Mouse (Mus musculus) natural killer cell, adult 2 months (primary cell): ENCODE data around the gene Gm20388.
"Not testable (repeated sequence)": the region's sequence is repeated elsewhere in the genome, so short reads cannot be mapped to it uniquely, and the experiment has no call there.

Experiments used
- DNase-seq, 2 experiments: peaks; one replicate each; pipeline ENCODE4 v3.0.0; 2022; ENCODE audit warnings: low spot score in 2 of 2

Gene Gm20388

DNA sequence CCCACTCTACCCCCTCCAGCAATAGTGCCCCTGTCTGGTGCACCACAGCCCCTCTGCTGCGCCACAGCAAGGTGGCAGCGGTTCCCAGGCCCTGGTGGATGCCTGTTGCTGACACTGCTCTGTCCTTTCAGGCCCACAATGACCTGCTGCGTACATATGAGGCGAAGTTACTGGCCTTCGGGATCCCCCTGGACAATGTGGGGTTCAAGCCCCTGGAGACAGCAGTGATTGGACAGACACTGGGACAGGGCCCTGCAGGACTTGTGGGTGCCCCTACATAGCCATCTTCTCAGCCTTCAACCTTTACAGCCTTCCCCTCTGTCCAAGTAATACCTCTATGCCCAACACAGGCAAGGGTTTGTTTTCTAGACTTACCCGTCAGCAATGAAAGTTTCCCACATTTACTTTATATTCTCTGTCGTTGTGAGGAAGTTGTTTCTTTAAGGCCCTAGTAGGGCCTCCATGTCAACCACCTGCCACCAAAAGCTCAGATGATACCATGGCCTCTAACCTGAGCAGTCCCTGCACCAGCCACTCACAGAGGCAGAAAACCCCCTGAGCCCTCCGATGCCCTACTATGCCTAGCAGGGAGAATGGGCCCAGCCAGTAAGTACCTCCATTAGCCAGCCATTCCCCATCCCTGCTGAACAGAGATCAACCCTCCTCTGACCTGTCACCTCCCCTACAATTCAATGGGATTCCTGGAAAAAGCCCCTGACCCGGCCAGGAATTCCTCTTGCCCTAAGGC is 3625.8 kb downstream of the Gm20388 start:
- DNase-seq = no peak

DNA sequence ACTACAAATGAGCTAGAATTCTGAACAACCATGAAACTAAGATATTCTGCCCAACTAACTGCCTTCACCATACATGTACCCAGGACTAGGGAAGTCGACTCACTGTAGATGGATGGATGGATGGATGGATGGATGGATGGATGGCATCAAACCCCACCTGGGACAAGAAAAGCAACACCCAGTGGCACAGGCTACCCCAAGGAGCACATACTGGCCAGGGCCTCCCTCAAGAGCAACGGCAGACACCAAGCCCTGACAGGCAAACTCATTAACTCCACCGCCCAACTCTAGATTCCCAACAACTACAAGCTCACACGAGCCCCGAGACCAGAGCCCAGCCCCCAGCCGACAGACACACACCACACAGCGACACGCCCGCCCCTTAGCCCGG is 3626.3 kb downstream of the Gm20388 start:
- no peak for DNase-seq

DNA sequence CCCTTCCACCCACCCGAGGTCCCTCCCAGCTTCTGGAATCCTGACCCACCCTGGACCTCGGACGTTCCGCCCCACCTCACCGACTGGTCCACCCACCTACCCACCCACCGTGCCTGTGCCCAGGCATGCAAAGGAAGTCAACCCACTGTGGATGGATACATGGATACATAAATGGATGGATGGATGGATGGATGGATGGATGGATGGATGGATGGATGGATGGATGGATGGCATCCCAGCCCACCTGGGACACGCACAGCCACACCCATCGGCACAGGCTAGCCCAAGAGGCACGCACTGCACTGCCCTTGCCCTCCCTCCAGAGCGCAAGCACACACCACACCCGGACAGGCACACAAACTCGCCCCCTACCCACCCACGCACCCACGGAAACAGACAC is 3627.0 kb downstream of the Gm20388 start:
- peak; percentile 26 to 44 for DNase-seq

DNA sequence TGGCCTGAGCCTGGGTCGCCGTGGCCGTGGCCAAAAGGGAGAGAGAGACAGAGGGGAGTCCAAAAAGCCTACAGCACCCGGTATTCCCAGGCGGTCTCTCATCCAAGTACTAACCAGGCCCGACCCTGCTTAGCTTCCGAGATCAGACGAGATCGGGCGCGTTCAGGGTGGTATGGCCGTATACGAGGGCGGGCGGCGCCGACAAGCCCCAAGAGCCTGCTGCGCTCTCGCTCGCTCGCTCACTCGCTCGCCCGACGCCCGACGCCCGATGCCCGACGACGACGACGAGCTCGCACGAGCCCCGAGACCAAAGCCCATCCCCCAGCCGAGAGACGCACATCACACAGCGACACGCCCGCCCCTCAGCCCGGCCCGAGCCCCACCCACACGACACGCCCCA is 3653.6 kb downstream of the Gm20388 start:
- DNase-seq = not testable (repeated sequence)

DNA sequence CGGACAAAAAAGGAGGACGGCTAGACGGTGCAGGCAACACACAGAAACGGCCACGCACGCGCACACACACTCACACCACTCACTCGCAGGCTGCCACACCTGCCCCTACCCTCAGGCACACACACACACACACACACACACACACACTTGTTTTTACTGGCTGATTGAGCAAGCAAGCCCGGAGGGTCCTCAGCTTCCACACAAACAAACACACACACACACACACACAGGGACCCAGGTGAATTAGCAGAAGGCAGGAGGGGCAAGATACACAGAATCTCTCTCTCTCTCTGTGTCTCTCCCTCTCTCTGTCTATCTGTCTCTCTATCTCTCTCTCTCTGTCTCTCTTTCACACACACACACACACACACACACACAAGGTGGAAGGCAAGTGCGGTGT is 3664.7 kb downstream of the Gm20388 start:
- peak in 1 of 2 experiments; percentile 8 for DNase-seq

DNA sequence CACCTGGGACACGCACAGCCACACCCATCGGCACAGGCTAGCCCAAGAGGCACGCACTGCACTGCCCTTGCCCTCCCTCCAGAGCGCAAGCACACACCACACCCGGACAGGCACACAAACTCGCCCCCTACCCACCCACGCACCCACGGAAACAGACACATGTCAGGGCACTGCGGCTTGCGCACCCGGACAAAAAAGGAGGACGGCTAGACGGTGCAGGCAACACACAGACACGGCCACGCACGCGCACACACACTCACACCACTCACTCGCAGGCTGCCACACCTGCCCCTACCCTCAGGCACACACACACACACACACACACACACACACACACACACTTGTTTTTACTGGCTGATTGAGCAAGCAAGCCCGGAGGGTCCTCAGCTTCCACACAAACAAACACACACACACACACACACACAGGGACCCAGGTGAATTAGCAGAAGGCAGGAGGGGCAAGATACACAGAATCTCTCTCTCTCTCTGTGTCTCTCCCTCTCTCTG is 3690.1 kb downstream of the Gm20388 start:
- DNase-seq = peak; percentile 44 to 51

DNA sequence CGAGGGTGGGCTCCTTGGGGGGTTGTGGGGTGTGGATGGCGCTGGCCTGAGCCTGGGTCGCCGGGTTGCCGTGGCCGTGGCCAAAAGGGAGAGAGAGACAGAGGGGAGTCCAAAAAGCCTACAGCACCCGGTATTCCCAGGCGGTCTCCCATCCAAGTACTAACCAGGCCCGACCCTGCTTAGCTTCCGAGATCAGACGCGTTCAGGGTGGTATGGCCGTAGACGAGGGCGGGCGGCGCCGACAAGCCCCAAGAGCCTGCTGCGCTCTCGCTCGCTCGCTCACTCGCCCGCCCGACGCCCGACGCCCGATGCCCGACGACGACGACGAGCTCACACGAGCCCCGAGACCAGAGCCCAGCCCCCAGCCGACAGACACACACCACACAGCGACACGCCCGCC is 3690.8 kb downstream of the Gm20388 start:
- DNase-seq = not testable (repeated sequence)

DNA sequence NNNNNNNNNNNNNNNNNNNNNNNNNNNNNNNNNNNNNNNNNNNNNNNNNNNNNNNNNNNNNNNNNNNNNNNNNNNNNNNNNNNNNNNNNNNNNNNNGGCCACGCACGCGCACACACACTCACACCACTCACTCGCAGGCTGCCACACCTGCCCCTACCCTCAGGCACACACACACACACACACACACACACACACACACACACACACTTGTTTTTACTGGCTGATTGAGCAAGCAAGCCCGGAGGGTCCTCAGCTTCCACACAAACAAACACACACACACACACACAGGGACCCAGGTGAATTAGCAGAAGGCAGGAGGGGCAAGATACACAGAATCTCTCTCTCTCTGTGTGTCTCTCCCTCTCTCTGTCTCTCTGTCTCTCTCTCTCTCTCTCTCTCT is 3702.0 kb downstream of the Gm20388 start:
- not testable (repeated sequence) for DNase-seq

DNA sequence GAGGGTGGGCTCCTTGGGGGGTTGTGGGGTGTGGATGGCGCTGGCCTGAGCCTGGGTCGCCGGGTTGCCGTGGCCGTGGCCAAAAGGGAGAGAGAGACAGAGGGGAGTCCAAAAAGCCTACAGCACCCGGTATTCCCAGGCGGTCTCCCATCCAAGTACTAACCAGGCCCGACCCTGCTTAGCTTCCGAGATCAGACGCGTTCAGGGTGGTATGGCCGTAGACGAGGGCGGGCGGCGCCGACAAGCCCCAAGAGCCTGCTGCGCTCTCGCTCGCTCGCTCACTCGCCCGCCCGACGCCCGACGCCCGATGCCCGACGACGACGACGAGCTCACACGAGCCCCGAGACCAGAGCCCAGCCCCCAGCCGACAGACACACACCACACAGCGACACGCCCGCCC is 3712.9 kb downstream of the Gm20388 start:
- DNase-seq = not testable (repeated sequence)

DNA sequence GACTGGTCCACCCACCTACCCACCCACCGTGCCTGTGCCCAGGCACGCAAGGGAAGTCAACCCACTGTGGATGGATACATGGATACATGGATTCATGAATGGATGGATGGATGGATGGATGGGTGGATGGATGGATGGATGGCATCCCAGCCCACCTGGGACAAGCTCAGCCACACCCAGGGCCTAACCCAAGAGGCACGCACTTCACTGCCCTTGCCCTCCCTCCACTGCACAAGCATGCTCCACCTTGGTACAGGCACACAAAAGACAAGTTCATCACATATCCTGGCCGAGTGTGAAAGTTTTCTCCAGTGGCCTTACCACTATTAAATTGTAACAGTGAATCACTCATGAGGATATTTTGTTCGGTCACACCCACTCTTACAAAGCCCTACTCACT is 3713.6 kb downstream of the Gm20388 start:
- DNase-seq = no peak

DNA sequence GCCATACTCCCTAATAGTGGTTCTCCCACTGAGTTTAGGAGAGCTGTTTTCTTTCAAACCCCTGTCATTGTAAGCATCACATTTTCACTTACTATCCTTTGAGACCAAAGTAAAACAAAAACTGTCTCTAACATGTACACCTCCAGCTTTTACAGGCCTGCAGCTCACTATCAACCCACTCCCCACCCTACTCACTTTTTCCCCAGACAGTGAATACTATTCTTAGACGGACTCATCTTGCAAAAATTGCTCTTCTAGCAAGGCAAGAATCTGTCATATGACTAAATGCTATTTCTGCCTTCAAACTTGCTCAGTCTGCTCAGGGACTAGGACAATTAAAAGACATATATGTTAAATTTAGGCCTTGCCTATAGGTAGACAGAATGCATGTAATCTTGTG is 3714.1 kb downstream of the Gm20388 start:
- DNase-seq = no peak

DNA sequence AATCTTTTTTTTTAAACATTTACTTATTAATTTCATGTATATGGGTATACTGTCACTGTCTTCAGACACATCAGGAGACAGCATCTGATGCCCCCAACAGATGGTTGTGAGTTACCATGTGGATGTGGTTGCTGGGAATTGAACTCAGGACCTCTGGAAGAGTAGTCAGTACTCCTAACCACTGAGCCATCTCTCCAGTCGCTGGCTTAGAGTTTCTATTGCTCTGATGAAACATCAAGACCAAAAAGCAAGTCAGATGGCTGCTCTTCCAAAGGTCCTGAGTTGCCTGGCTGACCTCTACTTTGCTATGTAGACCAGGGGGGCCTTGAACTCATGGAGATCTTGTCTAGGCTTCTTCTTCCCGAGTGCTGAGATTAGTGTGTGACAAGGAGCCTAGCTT is 3715.1 kb downstream of the Gm20388 start:
- DNase-seq = no peak

DNA sequence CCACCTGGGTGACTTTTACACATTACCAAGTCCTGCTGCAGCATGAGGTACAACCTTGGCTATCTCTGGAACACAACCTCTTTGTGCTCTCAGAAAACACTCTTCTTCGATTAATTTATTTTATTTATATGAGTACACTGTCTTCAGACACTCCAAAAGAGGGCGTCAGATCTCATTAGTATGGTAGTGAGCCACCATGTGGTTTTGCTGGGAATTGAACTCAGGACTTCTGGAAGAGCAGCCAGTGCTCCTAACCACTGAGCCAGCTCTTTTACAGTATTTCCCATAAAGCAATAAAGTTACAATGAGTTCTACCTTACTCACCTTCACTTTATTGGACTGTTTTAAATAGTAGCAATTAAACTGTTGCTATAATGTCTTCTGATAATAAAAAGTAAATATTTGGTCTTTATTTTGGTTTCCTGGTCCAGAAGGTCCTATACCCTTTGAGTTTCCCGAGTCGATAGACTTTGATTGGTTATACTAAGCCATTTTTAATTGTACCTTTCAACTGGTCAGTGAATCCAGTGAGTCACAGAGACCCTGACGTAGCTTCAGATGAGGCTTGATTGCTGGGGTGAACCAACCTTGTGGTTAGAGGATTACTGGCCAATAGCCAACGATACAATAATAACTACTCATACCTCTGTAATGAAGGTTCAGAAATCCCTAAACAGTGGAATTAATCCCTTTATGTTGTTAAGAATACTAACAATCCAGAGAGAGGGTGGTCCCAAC is 3716.9 kb downstream of the Gm20388 start:
- no peak for DNase-seq

DNA sequence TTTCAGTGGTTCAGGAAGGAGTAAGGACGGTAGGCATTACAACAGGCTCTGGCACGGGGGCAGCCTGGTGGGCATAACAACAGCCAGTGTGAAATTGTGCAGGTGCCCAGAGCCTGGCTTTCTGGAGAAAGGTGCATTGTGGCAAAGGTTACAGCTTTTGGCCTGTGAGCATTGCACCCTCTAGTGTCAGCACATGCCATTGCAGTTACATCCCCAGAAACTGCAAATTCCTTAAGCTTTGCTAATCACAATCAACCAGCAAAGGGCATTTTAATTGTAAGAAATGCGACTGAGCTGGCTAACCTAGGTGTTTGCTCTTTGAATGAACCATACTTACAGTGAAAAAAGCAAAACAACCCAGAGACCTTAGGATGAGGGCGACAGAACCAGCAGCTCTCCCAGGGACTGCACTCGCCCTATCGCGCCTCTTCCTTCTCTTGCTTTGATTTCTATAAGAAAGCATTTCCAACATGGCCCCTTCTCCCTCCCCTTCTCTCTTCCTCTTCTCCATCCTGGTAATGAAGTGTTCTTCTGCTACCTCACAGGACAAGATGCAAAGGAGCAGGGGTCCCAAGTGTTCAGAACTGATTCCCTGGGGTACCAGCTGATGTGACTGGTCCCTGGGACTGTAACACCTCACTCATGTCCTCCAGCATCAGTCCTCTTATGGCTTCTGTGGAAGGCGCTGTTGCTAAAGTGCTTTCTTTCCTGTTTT is 3717.8 kb downstream of the Gm20388 start:
- DNase-seq = peak in 1 of 2 experiments; percentile 39

DNA sequence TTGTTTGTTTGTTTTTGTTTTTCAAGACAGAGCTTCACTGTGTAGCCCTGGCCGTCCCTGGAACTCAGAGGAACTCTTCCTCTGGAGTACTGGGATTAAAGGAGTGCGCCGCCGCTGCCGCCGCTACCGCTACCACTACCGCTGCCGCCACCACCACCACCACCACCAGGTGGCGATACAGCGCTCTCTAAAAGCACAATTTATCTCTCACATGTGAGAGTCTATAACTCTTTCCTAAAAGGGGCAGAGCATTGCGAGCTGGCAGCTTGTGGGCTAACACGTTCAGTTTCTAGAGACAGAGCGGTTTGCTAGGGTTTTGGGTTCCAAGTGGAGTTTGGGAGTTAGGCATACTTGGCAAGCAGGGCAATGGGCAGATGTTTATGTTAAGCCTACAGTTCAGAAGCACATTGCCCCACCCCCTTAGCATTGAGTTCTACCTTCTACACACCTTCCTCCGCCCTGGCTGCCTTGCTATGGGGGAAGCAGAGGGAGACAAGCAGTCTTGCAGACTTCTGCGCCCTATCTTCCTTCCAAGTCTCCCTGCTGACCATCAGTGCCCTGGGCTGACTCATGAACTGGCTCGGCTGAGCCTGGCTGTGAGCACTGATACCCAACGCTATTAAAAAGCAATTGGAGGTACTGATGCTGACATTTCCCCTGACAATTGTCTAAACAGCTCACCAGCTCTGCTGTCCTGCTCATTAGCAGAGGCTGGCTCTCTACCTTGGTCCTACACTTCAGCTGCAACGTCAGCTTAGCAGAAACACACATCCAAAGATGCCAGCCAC is 3718.5 kb downstream of the Gm20388 start:
- peak; percentile 29 to 44 for DNase-seq

DNA sequence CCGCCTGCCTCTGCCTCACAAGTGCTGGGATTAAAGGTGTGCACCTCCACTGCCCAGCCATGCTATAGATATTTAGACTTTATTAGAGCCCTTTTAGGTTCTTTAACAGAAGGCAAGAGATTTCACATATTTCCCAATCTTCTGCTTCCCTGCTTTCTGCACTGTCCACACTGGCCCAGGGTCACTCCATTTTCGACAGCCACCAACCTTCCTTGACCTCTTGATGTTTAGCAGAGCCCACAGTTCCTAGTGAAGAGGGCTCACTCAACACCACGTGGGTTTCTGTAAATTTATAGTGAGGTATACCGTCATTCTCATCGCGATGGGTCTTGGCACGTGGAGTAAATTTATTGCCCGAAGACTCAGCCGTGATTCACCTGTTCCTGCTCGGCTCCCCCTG is 3719.4 kb downstream of the Gm20388 start:
- no peak for DNase-seq

DNA sequence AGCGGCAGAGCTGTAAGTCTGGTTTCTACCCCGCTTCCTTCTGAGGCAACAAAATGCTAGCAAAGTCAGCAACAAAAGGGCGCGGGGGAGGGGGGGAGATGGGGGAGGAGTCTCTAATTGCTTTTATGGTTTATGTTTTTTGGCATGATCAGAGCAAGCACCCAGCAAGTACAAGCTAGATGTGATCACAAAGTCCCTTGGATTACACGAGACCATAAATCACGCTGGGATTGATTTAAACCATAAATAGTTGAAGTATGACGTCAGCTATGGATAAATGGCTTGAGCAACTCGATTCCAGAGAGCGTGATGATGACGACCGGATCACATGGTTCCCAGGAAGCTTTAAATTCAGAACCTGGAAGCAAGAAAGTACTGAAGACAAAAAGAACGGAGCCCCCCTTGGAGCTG is 3720.2 kb downstream of the Gm20388 start:
- DNase-seq = no peak

DNA sequence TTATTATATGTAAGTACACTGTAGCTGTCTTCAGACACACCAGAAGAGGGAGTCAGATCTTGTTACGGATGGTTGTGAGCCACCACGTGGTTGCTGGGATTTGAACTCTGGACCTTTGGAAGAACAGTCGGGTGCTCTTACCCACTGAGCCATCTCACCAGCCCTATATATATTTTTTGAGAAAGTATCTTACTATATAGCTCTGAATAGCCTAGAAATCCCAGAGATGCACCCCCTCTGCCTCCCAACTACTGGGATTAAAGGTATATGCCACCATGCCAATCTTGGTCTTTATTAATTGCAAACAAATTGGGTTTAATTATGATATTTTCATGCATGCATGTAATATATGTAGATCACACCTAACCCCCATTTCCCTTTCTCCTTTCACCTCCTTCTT is 3721.1 kb downstream of the Gm20388 start:
- not testable (repeated sequence) for DNase-seq

DNA sequence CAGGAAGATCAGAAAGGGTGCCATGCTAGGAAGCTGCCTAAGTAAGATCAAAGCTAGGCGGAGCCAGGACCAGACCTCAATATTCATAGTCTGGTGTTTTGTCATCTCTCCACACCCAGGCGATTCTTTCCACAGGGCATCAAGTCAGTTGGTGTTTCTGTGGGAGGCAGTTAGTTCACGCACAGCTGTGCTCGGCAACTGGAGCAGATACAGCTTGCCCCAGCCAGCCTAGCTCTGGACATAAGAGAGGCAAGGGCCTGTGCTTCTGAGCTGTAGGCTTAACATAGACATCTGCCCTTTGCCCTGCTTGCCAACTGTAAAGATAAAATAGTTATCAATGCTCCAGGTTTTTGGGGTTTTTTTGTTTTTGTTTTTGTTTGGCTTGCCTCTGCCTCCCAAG is 3721.6 kb downstream of the Gm20388 start:
- DNase-seq = no peak

DNA sequence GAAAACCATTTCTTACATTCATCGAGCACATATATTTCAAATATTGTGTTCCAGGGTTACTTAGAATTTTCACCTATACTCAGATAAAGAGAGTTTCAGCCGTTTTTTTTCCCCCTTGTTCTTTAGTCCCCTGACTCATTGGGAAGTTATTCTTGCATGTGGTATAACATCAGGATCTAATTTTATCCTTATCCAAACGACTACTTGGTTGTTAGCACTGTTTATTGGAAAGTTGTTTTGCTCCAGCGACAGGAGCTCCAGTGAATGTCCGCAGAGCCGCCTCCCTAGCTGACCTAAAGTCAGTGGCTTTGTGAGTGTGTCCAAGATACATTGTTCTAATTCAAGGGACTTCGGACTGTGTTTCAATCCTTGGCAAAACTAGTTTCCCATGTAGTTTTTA is 3723.2 kb downstream of the Gm20388 start:
- no peak for DNase-seq

DNA sequence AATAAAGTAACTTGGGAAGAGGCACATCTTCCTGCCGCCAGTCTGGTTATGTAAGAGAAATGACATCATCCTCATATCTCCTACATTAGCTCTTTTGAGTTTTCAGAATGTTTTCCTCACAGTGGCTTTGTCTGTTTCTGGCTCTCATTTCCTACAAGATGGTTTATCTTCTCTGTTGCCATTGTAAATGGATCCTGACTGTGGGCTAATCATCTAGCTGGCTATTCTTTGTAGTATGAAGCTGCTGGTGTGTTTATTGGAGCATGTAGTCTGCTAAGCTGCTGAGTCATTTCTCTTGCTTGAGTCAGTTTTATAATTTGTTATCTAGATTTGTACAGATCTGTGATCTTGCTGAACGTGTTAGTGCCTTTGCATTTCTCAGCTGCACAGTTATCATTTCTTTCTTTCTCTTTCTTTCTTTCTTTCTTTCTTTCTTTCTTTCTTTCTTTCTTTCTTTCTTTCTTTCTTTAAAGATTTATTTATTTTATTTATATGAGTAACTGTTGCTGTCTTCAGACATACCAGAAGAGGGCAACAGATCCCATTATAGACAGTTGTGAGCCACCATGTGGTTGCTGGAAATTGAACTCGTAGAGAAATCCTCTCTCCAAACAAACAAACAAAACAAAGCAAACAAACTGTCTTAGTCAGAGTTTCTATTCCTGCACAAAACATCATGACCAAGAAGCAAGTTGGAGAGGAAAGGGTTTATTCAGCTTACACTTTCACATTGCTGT is 3723.9 kb downstream of the Gm20388 start:
- DNase-seq = no peak
